ENCODE assay signal across 8 mouse cellular contexts in genomic region chr13:34652353-34653241, GRCm38 (mm10). TPM values are rescaled to one million over a fixed set of nuclear protein-coding genes. Genes with fewer than 3 reads are reported as not detected.
DNase-seq lines count a peak whose midpoint lies in the region; ATAC-seq lines count a peak whose summit lies in the region.

No protein-coding gene starts in this region.

- peaks cover 23% of the 10 kb centered on the region; the same call in 1 of the 2 replicates for H3K27me3 ChIP-seq in forebrain, embryonic 15.5 days
- H3K27me3 ChIP-seq in lung, embryonic 15.5 days, result peaks cover 32% of the 10 kb centered on the region

- no peak overlapping the region for H3K27ac ChIP-seq in forebrain, embryonic 15.5 days (replicated peaks)
- peak overlapping the region; percentile 76 for H3K27ac ChIP-seq in lung, embryonic 15.5 days

- no peaks in the 10 kb centered on the region for H3K9me3 ChIP-seq in forebrain, embryonic 15.5 days
- H3K9me3 ChIP-seq in lung, embryonic 15.5 days, result no peaks in the 10 kb centered on the region

- peaks cover 26% of the 10 kb centered on the region for H3K4me1 ChIP-seq in forebrain, embryonic 15.5 days
- H3K4me1 ChIP-seq in lung, embryonic 15.5 days, result peaks cover 30% of the 10 kb centered on the region

- intact Hi-C loops in heart, postnatal 14 days (cut with DNase I), result loop anchor here (2.0 to 5.0 kb wide), 2 partner anchors 56 to 75 kb away; no protein-coding TSS in a partner anchor

- WGBS in forebrain, embryonic 15.5 days, result under 1% methylated on average over 103 of the region's 105 CpGs
- WGBS in lung, embryonic 15.5 days, result under 1% methylated on average over 105 of the region's 105 CpGs

- ATAC-seq in forebrain, embryonic 15.5 days (replicated peaks), result peak; percentile 74
- peak; percentile 71 for ATAC-seq in lung, embryonic 15.5 days (ENCODE audit: borderline replicate concordance, extremely low read depth, low FRiP score, low TSS enrichment)

- DNase-seq in layer of hippocampus, adult 11-12 months (ENCODE audit: low spot score), result peak; percentile 48
- DNase-seq in layer of hippocampus, adult 9-10 months (ENCODE audit: low spot score), result no peak
- peak; percentile 85 to 89 for DNase-seq in heart, postnatal 14 days
- peak; percentile 84 to 87 for DNase-seq in kidney, postnatal 36 days
- DNase-seq in ovary, adult 18-20 months (ENCODE audit: low spot score), result peak; percentile 57
- DNase-seq in thymus, postnatal 0 days (ENCODE audit: low spot score), result peak; percentile 11

- H3K4me2 ChIP-seq in forebrain, embryonic 15.5 days (replicated peaks), result peak overlapping the region; percentile 91
- peak overlapping the region; percentile 93 for H3K4me2 ChIP-seq in lung, embryonic 15.5 days

- H3K4me3 ChIP-seq in forebrain, embryonic 15.5 days, result peak overlapping the region; percentile 48
- peak overlapping the region; percentile 51 for H3K4me3 ChIP-seq in lung, embryonic 15.5 days

- no peaks in the 10 kb centered on the region for H3K36me3 ChIP-seq in forebrain, embryonic 15.5 days
- H3K36me3 ChIP-seq in lung, embryonic 15.5 days, result no peaks in the 10 kb centered on the region

- H3K9ac ChIP-seq in forebrain, embryonic 15.5 days (replicated peaks), result peak overlapping the region; percentile 40
- H3K9ac ChIP-seq in lung, embryonic 15.5 days, result peak overlapping the region; percentile 67

RNA-seq across cellular contexts. Expression of gene Pxdc1, which starts 0.7 kb away (rescaled TPM):
- 5.9 and 7.8 TPM in 2 replicates for polyA plus RNA-seq in forebrain, embryonic 15.5 days (2015; fragmentation: Nextera tagmentation; extraction: Ambion mirVana)
- 10 to 100 TPM; 18.8 TPM for total RNA-seq in heart, postnatal 14 days (2021)
- 6.6 and 7.3 TPM in 2 replicates for polyA plus RNA-seq in lung, embryonic 15.5 days (2015; fragmentation: Nextera tagmentation; extraction: Ambion mirVana)
- polyA plus RNA-seq in thymus, postnatal 0 days (2015; fragmentation: Nextera tagmentation; extraction: Ambion mirVana), result 4.6 and 6.6 TPM in 2 replicates
